Mouse (Mus musculus): ENCODE data around the gene Tbxa2r.

Gene Tbxa2r

DNA sequence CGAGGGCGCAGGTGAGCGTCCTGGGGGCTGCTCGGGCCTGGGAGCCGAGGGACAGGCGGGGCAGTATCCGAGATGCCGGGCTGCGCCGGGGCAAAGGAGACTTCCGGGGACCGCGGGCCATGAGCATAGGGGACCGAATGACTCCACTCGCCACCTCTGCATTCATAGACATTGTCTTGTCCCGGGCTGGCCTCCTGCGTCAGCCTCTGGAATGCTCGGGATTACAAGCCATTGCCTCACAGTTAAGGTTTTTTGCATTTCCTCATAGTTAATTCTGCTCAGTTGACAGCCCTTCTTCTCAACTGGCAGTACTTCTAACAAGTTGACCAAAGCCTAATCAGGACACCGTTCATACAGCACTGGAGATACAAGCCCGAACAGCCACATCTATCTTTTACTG, 7.1 kb upstream of the Tbxa2r start:
- no peak for DNase-seq

GRCm38 (mm10) chr10:81322444-81322843, 6.1 kb upstream of the Tbxa2r start:
- no peak for DNase-seq

DNA sequence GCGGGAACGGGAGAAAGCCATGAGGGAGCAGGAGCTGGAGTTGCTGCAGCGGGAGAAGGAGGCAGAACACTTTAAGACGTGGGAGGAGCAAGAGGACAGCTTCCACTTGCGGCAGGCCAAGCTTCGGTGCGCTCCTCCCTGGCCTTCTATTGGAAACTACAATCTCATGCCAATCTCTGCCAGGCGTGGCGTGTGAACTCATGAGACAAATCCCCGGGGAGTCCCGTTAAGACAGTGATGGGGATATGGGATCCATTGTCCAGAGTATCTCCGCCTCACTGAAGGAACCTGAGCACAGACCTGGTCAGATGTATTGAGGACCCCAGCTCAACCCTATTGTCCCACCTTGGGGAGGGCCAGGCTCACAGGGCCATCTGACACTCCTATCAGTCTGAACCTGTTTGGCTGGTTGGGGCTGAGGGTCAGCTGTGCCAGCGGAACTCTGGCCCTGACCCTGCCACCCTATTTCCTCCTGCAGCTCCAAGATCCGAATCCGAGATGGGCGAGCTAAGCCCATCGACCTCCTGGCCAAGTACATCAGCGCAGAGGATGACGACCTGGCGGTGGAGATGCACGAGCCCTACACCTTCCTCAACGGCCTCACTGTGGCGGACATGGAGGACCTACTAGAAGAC, 5.3 kb upstream of the Tbxa2r start:
- no peak for DNase-seq

- no peak for DNase-seq
Measured at GRCm38 (mm10) chr10:81323791-81324530, 4.6 kb upstream of the Tbxa2r start.

DNA sequence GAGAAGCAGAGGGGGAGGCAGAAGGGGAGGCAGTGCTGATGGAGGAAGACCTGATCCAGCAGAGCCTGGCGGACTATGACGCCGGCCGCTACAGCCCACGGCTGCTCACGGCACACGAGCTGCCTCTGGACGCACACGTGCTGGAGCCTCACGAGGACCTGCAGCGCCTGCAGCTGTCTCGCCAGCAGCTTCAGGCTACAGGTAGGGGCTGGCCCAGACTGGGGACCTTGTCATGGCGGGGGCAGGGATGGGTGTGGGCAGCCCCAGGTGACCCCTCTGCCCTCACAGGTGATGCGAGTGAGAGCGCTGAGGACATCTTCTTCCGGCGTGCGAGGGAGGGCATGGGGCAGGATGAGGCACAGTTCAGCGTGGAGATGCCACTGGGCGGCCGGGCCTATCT, 3.4 kb upstream of the Tbxa2r start:
- no peak for DNase-seq

DNA sequence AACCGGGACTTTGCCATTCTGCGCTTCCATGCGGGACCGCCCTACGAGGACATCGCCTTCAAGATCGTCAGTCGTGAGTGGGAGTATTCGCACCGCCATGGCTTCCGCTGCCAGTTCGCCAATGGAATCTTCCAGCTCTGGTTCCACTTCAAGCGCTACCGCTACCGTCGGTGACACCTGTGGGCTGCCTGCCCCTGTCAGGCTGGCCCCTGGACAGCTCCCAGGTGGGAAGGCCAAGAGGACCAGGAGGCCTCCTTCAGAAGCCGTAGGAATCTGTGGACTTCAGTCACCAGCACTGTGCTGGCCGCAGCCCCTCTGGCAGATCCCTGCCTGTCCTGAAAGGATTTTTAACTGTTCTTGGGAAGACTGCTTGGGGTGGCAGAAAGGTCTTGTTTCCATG, 2.8 kb upstream of the Tbxa2r start:
- no peak for DNase-seq

GRCm38 (mm10) chr10:81326858-81327257, 1.7 kb upstream of the Tbxa2r start:
- peak; percentile 74 to 81 for DNase-seq

GRCm38 (mm10) chr10:81327959-81328358, 572 bp upstream of the Tbxa2r start:
- DNase-seq: peak; percentile 65 to 71

DNA sequence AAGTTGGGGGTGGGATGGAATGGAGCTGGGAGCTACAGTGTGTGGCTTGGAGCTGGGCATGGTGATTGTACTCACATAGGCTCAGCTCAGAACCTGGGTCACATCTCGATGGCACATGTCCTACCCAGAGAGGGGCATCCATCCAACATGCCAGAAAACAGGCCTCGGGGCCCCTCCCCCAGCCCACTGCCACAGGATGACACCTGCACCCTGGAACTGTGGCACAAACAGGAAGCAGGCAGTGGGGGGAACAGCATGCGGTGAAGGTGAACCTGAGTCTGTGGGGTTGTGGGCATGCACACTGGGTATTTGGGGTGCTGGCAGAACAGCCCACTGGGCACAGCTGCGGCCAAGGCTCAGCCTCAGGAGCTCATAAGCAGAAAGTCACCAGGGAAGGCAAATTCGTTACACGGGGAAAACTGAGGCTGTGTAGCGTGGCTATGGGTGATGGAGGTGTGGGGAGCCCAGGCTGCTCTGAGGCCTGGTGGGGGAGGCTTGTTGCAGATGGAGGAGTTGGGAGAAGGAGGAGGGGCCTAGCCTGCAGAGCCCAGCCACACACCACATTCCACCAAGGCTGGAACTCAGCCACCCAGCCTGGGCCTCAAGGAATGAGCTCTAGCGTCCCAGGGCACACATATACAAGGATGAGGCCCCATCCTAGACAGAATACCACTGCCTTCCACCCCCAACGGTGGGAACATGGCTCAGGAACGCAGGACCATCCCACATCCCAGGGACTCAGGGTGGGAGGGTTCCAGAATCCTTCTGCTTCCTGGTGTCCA, 854 bp downstream of the Tbxa2r start:
- DNase-seq: peak in 1 of 2 experiments; percentile 44

DNA sequence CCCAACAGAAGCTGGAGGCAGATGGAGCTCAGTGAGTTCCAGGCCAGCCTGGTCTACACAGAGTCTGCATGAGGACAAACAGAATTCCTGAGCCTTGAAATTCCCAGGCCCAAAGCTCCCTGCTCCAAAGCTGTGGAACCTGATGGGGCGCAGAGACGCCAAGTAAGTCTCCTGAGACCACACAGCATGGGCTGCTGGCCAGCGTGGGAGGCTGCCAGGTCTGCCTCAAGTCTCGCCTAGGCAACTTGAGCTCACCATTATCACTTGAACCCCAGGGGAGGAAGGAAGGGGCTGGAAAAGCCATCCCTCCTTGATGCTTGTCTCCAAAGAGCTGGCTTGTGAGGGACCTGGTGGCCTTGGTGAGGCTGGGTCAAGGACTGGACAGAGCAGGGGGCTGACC, 1.5 kb downstream of the Tbxa2r start:
- peak; percentile 61 to 70 for DNase-seq

- no peak for DNase-seq
Measured at GRCm38 (mm10) chr10:81332277-81332676, 3.7 kb downstream of the Tbxa2r start.

DNA sequence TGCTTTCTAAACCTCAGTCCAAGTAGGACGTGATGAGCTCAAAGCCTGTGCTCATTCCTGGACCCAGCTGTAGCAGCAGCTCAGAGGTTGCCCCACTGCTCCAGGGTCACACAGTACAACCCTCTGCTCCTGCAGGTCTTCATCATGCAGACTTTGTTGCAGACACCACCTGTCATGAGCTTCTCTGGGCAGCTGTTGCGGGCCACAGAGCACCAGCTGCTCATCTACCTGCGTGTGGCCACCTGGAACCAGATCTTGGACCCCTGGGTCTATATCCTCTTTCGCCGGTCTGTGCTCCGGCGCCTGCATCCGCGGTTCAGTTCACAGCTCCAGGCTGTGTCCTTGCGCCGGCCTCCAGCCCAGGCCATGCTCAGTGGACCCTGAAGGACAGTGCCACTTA, 5.8 kb downstream of the Tbxa2r start:
- no peak for DNase-seq

DNA sequence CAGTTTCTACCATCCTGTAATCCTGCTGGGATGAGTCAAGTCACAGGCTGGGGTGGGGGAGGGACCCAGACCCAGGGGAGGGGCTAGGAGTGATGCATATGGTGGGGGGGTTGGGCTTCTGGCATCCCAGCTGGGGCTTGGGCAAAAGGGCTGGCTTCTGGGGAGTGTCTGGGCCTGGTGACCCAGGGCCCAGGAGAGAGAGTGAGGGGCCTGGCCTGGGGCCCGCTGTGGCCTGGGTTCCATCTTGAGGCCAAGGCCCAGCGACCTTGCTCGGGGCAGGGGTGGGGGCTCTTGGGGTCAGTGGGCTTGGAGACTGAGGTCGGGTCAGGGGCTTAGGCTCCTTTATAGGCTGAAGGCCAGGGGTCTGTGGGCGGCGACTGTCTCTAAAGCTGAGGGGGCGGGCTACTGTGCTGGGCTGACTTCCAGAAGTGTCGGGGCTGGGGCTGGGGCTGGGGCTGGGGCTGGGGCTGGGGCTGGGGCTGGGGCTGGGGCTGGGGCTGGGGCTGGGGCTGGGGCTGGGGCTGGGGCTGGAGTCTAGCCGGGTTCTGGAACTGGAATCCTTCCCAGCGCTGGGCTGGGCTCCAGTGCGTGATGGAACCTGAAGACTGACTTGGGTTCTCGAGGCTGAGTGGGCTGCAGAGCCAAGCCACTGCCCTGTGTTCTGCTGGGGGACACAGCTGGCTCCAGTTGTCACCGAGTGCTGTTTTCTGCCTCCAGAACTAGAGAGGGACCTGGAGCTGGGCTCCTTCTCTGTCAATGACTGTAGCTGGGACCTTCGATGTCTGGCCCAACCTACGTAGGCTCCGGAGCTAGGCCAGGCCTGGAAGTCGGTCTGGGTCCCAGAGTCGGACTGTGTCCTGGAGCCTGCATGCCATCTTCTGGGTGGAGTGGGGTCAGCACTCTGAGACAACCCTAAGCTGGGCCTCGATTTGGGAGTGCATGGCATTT, 7.1 kb downstream of the Tbxa2r start:
- DNase-seq: no peak

- no peak for DNase-seq
Measured at GRCm38 (mm10) chr10:81336558-81336957, 8.0 kb downstream of the Tbxa2r start.

DNA sequence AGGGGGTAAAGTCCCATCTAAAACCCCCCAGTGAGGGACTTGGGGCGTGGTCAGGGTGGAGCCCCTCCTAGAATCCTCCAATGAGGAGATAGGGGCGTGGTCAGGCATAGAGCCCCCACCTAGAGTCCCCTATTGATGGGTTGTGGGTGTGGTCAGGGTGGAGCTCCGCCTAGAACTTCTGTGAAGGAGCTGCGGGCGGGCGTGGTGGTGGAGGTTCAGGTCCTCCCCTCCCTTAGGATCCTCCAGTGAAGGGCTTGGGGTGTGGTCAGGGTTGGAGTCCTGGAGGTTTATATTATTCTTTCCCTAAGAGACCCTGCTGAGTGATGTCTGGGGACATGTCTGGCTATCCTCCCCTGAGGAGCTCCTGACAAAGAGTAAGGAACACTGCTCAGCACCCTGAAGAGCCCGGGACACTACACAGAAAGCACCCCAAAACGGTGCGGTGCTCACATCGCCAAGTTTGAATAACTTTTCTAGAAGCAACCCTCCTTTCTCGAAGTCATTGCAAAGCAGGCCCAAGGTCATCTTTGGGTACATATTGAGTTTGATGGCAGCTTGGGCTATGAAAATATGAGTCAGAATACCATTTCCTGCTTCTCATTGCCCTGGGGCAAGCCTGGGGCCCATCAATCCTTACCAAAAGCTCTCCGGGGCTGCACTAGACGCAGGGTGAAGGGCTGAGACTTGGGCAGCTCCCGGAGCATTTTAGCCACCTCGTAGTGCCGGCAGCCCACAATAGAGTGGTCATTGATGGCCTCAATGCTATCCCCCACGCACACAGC, 12.2 kb downstream of the Tbxa2r start:
- no peak for DNase-seq

DNA sequence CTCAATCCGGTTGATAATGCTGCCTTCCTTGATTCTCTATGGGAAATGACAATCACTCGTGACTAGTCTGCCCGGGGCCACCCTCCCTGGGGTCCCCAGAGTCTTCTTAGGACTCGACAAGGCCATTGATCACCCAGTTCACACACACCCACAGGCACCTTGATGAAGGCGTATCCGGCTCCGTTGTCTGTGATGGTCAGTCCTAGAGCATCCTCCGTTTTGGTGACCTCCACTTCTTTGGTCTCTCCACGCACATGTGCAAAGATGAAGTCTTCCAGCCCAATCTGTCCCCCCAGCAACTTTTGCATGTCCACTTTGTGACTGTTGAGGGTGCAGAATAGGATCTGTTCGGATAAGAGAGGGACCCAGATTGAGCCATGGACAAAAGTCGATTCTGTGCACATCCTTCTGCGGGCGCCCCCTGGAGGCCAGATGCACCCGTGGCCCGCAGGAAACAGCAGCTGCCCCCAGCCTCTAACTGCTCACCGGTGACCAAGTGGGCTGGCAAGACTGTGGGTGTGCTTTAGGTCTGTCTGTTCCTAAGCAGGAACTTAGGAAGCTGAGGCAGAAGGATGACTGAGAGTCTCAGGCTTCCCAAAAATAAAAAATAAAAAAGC, 12.9 kb downstream of the Tbxa2r start:
- DNase-seq: peak; percentile 73 to 93

DNA sequence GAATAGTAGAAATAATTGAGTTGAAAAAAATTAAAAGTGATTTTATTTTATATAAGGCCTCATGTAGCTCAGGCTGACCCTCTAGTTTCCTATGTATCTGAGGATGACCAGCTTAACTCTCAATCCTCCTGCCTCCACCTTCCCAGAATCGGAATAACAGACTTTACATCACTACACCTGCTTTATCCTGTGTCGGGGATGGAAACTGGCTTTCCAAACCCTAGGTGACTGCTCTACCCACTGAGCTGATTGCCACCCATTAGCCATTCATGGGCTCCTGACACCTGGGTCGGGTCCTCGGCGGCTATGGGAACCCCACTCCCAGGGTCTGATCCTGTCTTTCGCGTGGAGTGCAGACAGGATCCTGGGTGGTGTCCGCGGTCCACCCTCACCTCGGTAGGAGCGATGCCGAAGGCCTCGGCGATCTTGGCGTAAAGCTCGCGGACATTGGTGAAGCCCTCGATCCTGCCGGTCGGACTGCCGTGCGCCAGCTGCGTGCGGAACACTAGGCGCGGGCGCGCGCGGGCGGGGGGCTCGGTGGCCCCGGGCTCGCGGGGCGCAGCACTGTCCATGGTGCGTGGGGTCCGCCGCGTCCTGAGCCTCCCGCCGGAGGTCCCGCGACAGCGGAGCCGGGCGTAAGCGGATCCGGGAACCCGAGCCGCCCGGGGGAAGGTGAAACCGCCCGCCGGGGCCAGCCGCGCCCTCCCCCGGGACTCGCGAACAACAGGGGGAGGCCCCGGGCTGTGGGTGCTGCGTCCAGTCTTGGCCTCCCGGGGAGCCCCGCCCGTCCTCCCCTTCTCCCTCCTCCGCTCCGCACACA, 14.4 kb downstream of the Tbxa2r start, which contains the start of gene Gipc3:
Gene Gipc3 (minus strand): TSS at position 581 of the 820 bp plus-strand sequence.
- DNase-seq: peak in 1 of 2 experiments; percentile 58

DNA sequence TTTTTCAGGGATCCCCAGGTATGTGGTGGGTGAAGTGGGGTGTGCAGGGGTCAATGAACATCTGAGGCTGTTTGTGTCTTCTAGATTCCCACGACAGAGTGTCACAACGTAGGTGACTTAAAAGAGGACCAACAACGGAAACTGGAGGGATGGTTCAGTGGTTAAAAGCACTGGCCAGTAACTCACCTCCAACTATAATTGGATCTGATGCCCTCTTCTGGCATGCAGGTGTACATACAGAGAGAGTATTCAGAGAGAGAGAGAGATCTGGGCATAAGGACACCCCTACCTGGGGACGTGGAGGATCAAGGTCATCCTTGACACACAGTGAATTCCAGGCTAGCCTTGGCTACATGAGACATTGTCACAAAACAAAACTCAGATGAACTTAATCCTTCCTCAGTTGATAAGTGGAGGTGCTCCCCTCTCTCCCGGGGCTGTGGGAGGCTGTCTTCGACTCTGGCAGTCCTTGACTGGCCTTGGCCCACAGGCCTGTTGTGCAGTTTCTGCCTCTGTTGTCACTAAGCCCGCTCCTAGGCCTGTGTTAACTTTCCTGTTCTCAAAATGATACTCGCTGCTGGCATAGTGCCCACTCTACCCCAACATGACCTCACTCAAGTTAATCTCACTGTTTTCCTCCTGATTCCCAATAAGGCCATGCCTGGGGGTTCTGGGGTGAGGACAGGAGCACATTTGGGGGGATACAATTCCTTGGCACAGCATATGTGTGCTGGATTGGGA, 16.1 kb downstream of the Tbxa2r start:
- DNase-seq: peak in 1 of 2 experiments; percentile 47

DNA sequence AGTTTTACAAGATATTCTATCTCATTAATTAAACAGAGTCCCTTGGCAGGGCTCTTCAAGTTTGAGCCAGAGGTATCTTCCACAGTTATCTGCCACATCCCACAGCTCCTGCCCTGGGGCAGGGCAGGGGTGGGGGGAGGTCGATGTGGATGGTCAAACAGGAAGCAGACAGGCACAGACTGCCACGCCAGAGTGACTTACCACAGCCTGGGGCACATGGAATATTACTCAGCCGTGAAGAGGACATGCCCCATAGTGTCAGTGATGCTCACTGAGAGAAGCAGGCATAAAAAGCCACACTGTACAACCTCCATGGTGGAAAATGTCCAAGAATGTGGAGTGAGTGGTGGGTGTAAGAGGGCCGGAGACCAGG, 16.6 kb downstream of the Tbxa2r start:
- no peak for DNase-seq
